Mouse (Mus musculus): ENCODE measurements around the gene Mgrn1. TPM values are rescaled to one million over a fixed set of nuclear protein-coding genes. Genes with fewer than 3 reads are reported as not detected.

Mgrn1 gene
- polyA plus RNA-seq, 2 experiments, result 87.7 to 101 TPM

GRCm38 (mm10) chr16:4923996-4924395, 37.9 kb downstream of the Mgrn1 start:
- Histone ChIP-seq H3K4me1 (ENCODE audit: control insufficient read depth, insufficient read depth, low read length) (no peaks in the 10 kb centered on the region), H3K4me3 (replicated peaks; ENCODE audit: low read length) (no peak overlapping the region), H3K27me3 (ENCODE audit: control insufficient read depth, insufficient read depth, low read length) (no peaks in the 10 kb centered on the region), H3K9me3 (ENCODE audit: control insufficient read depth, low read length) (no peaks in the 10 kb centered on the region), H3K36me3 (ENCODE audit: control insufficient read depth, insufficient read depth, low read length) (peaks cover 90% of the 10 kb centered on the region), H3K27ac (replicated peaks; ENCODE audit: low read depth, low read length) (no peak overlapping the region), H3K4me2 (replicated peaks; ENCODE audit: low read depth, low read length, severe bottlenecking) (no peak overlapping the region), H3K9ac (ENCODE audit: low read depth, low read length, severe bottlenecking) (no peak overlapping the region)
- no peak for TF ChIP-seq POLR2A (IDR thresholded peaks at IDR 0.05; ENCODE audit: borderline replicate concordance, extremely low read depth, insufficient read depth, insufficient read length)
- WGBS, result 86% methylated on average over 5 of the region's 5 CpGs
- ATAC-seq (ENCODE audit: low FRiP score, low read depth), result no peak; the same call in 1 of the 2 replicates
- DNase-seq (ENCODE audit: low spot score), result no peak

DNA sequence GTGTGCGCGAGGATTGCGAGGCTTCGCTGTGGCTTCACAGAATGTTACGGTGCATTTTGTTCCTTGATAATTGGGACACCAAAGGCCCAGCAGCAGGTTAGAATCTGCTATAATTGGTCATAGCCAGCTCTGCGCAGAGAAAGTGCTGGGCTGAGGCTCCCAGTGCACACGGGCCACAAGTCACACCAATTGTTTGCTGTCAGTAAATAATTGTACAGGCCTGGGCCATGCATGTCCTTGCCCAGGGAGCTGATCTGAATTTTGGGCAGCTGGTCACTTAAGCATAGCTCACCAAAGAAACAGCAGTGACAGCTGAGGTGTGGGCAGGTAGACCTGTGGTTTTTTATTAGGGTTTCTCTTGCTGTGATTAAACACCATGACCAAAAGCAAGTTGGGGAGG, 41.9 kb downstream of the Mgrn1 start:
- WGBS, result 94% methylated on average over 7 of the region's 7 CpGs
- Histone ChIP-seq H3K36me3 (ENCODE audit: control insufficient read depth, insufficient read depth, low read length) (peaks cover 98% of the 10 kb centered on the region), H3K4me3 (replicated peaks; ENCODE audit: low read length) (no peak overlapping the region), H3K9ac (ENCODE audit: low read depth, low read length, severe bottlenecking) (no peak overlapping the region), H3K9me3 (ENCODE audit: control insufficient read depth, low read length) (no peaks in the 10 kb centered on the region), H3K4me2 (replicated peaks; ENCODE audit: low read depth, low read length, severe bottlenecking) (no peak overlapping the region), H3K27me3 (ENCODE audit: control insufficient read depth, insufficient read depth, low read length) (no peaks in the 10 kb centered on the region), H3K4me1 (ENCODE audit: control insufficient read depth, insufficient read depth, low read length) (no peaks in the 10 kb centered on the region), H3K27ac (replicated peaks; ENCODE audit: low read depth, low read length) (no peak overlapping the region)
- TF ChIP-seq POLR2A (IDR thresholded peaks at IDR 0.05; ENCODE audit: borderline replicate concordance, extremely low read depth, insufficient read depth, insufficient read length), result no peak
- ATAC-seq (ENCODE audit: low FRiP score, low read depth) (no peak), DNase-seq (ENCODE audit: low spot score) (no peak)

DNA sequence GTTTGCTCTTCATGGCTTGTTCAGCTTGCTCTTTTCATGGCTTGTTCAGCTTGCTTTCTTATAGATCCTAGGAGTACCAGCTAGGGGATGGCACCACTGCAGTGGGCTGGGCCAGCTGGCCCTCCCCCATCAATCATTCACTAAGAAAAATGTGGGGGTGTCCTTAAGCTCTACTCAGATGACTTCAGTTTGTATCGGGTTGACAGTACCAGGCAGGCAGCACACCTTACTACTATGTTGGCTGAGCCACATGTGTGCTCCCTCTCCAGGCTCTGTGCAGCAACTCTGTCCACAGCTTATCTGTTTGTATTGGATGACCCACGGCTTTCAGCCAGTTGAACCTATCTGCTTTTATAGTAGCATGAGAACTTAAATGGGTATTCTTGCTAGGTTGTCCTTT, 42.4 kb downstream of the Mgrn1 start:
- Histone ChIP-seq H3K27me3 (ENCODE audit: control insufficient read depth, insufficient read depth, low read length) (no peaks in the 10 kb centered on the region), H3K9ac (ENCODE audit: low read depth, low read length, severe bottlenecking) (no peak overlapping the region), H3K4me3 (replicated peaks; ENCODE audit: low read length) (no peak overlapping the region), H3K4me2 (replicated peaks; ENCODE audit: low read depth, low read length, severe bottlenecking) (no peak overlapping the region), H3K9me3 (ENCODE audit: control insufficient read depth, low read length) (no peaks in the 10 kb centered on the region), H3K4me1 (ENCODE audit: control insufficient read depth, insufficient read depth, low read length) (no peaks in the 10 kb centered on the region), H3K36me3 (ENCODE audit: control insufficient read depth, insufficient read depth, low read length) (peaks cover 97% of the 10 kb centered on the region), H3K27ac (replicated peaks; ENCODE audit: low read depth, low read length) (no peak overlapping the region)
- no peak for TF ChIP-seq POLR2A (IDR thresholded peaks at IDR 0.05; ENCODE audit: borderline replicate concordance, extremely low read depth, insufficient read depth, insufficient read length)
- DNase-seq (ENCODE audit: low spot score) (no peak), ATAC-seq (ENCODE audit: low FRiP score, low read depth) (no peak)
- 94% methylated on average over 2 of the region's 2 CpGs for WGBS

DNA sequence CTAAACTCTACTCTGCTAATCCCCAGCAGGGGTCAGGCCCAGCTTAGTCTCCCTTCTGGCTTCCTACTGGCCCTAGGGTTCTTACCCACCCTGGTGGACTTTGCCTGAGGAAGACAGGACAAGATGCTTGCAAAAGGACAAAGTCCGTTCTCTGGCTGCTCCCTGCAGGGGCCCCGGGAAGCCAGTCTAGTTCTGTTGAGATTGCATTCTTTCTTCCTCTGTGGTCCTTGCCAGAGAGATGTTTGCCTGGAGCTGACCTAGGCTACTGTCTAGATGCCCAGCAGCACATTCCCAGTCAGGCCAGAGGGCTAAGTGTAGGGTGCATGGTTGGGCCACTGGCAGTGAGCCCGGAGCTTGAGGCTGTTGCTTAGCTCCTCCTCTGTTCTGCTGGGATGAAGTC, 46.4 kb downstream of the Mgrn1 start:
- Histone ChIP-seq H3K4me1 (ENCODE audit: control insufficient read depth, insufficient read depth, low read length) (no peaks in the 10 kb centered on the region), H3K9me3 (ENCODE audit: control insufficient read depth, low read length) (no peaks in the 10 kb centered on the region), H3K27ac (replicated peaks; ENCODE audit: low read depth, low read length) (no peak overlapping the region), H3K4me3 (replicated peaks; ENCODE audit: low read length) (no peak overlapping the region), H3K36me3 (ENCODE audit: control insufficient read depth, insufficient read depth, low read length) (peaks cover 92% of the 10 kb centered on the region), H3K27me3 (ENCODE audit: control insufficient read depth, insufficient read depth, low read length) (no peaks in the 10 kb centered on the region), H3K9ac (ENCODE audit: low read depth, low read length, severe bottlenecking) (no peak overlapping the region), H3K4me2 (replicated peaks; ENCODE audit: low read depth, low read length, severe bottlenecking) (no peak overlapping the region)
- no peak for ATAC-seq (ENCODE audit: low FRiP score, low read depth)
- TF ChIP-seq POLR2A (IDR thresholded peaks at IDR 0.05; ENCODE audit: borderline replicate concordance, extremely low read depth, insufficient read depth, insufficient read length), result no peak
- 92% methylated on average over 3 of the region's 3 CpGs for WGBS
- DNase-seq (ENCODE audit: low spot score), result no peak

- TF ChIP-seq POLR2A (IDR thresholded peaks at IDR 0.05; ENCODE audit: borderline replicate concordance, extremely low read depth, insufficient read depth, insufficient read length), result no peak
- Histone ChIP-seq H3K36me3 (ENCODE audit: control insufficient read depth, insufficient read depth, low read length) (peaks cover 73% of the 10 kb centered on the region), H3K4me3 (replicated peaks; ENCODE audit: low read length) (no peak overlapping the region), H3K4me2 (replicated peaks; ENCODE audit: low read depth, low read length, severe bottlenecking) (no peak overlapping the region), H3K27me3 (ENCODE audit: control insufficient read depth, insufficient read depth, low read length) (no peaks in the 10 kb centered on the region), H3K27ac (replicated peaks; ENCODE audit: low read depth, low read length) (no peak overlapping the region), H3K9ac (ENCODE audit: low read depth, low read length, severe bottlenecking) (no peak overlapping the region), H3K4me1 (ENCODE audit: control insufficient read depth, insufficient read depth, low read length) (0 out of 2 replicates have a peak, but pooled peaks cover 5% of the 10 kb centered on the region), H3K9me3 (ENCODE audit: control insufficient read depth, low read length) (no peaks in the 10 kb centered on the region)
- no peak for DNase-seq (ENCODE audit: low spot score)
- no peak for ATAC-seq (ENCODE audit: low FRiP score, low read depth)
- WGBS, result 98% methylated on average over 31 of the region's 31 CpGs
Measured at GRCm38 (mm10) chr16:4935430-4935829, 49.4 kb downstream of the Mgrn1 start.

All from limb, embryonic 14.5 days (tissue).